12 mouse cellular contexts compared by ENCODE assay signal in genomic region chr14:102138936-102139335, GRCm38 (mm10).
"Had no signal": no experiment of that assay in that cellular context is flagged by ENCODE, and none has a peak within 500 bp of the region (broad histone marks: within the 10 kb centered on the region; RNA-seq: fewer than 3 reads in every experiment).

No protein-coding gene starts in this region.

- DNase-seq: kidney, adult 2 months; kidney, postnatal 10 days; kidney, postnatal 36 days; liver, embryonic 13.5 days; lung, adult 2 months; lung, postnatal 14 days; lung, postnatal 4 days; midbrain, embryonic 14.5 days; right cerebral cortex, adult 18-20 months; right cerebral cortex, postnatal 25 days; thymus, adult 2 months; thymus, postnatal 25 days had no signal
